Mouse (Mus musculus): ENCODE measurements around the gene Rrp1. TPM values are rescaled to one million over a fixed set of nuclear protein-coding genes. Genes with fewer than 3 reads are reported as not detected.

The Rrp1 gene
- total RNA-seq, 1 experiment = 161 TPM

GRCm38 (mm10) chr10:78378516-78378915, 34.3 kb downstream of the Rrp1 start:
- Histone ChIP-seq H3K4me1 (ENCODE audit: control insufficient read depth in 2 of 2, insufficient read depth in 2 of 2, low read length in 2 of 2, poor library complexity in 1 of 2) (peaks cover 0 to 5% of the 10 kb centered on the region in 2 experiments; a peak in 1 of 4 replicates), H3K9me3 (ENCODE audit: control insufficient read depth, insufficient read depth, low read depth, low read length) (no peaks in the 10 kb centered on the region), H3K9ac (ENCODE audit: insufficient read depth, low read depth, low read length, poor library complexity, severe bottlenecking) (no peak overlapping the region), H3K4me3 (ENCODE audit: insufficient read depth in 1 of 2, low read depth in 1 of 2, low read length in 2 of 2, poor library complexity in 1 of 2, severe bottlenecking in 1 of 2) (no peak overlapping the region), H3K27ac (ENCODE audit: insufficient read depth, low read depth, low read length, poor library complexity, severe bottlenecking) (no peak overlapping the region), H3K36me3 (ENCODE audit: control insufficient read depth, insufficient read depth, low read length, poor library complexity, severe bottlenecking) (no peaks in the 10 kb centered on the region)
- TF ChIP-seq MAFK (IDR thresholded peaks at IDR 0.05; ENCODE audit: insufficient read depth, low read depth, low read length) (no peak), ZC3H11A (IDR thresholded peaks at IDR 0.05; ENCODE audit: borderline replicate concordance, low read depth, low read length) (peak; percentile 61; the same call in 1 of the 2 replicates)
- in situ Hi-C loops (cut with MboI; ENCODE audit: low sequenced_read_pairs in 2 of 2, unreplicated experiment in 2 of 2) = no loop called here
- DNase-seq (ENCODE audit: low read depth, low spot score) = peak; percentile 55

DNA sequence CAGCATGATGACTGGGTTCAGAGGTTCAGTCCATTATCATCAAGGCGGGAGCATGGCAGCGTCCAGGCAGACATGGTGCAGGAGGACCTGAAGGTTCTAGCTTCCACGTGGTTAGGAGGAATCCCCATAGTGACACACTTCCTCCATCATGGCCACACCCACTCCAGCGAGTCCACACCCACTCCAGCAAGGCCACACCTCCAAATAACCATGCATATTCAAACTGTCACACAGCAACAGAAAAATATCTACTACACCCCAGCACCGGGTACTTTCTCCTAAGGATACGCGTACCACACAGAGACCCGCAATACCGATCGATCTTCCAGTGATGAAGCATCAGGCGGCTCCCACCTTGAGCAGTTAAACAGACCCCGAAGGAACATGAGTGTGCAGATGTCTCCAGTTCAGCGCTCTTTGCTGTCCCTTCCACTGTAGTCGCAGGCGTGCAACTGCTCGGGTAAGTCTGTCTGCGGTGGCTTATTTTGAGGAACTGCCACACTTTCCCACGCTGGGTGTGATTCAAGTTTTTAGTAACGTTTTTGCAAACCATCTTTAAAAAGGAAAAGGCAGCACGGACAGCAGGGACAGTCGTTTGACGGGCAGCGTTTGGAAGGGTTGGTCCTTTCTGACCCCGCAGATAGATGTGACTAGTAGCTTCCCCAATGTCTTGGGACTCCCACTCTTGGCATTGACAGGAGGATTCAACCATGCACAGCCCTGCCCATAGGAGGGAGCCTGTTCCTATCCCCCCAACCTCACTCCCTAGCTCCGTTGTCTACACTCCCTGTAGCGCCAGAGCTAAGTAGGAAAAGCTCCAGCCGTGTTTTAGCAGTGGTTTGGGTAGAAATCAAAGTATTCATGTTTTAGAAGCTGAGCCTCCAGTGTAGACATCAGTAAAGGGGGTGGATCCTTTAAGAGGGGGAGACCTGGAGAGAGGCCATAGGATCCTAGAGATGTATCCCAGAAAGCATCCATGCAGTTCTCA, 39.9 kb downstream of the Rrp1 start:
- H3K4me3 ChIP-seq (ENCODE audit: insufficient read depth in 1 of 2, low read depth in 1 of 2, low read length in 2 of 2, poor library complexity in 1 of 2, severe bottlenecking in 1 of 2) = peak overlapping the region; percentile 37 to 41
- in situ Hi-C loops (cut with MboI; ENCODE audit: low sequenced_read_pairs in 2 of 2, unreplicated experiment in 2 of 2) = no loop called here
- no peak for TF ChIP-seq ZNF384 (IDR thresholded peaks at IDR 0.05; ENCODE audit: low read depth, low read length)

DNA sequence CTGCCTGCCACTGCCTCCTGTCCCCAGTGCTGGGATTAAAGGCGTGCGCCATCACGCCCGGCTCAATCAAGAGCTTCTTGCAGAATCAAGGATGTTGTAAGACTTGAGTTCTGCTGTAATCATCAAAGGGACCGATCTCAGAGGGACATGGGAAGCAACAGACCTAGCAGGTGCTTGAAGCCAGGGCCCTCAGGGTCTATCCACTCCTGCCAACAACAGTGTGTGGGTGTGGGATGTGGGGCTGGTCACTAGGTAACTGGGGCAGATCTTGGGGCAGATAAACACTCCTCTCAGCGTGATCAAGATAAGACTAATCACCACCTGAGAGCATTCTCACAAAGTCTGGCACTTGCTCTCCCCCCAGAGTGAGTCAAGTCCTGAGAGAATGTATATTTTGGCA, 41.1 kb downstream of the Rrp1 start:
- Histone ChIP-seq H3K36me3 (ENCODE audit: control insufficient read depth, insufficient read depth, low read length, poor library complexity, severe bottlenecking) (no peaks in the 10 kb centered on the region), H3K4me3 (ENCODE audit: insufficient read depth in 1 of 2, low read depth in 1 of 2, low read length in 2 of 2, poor library complexity in 1 of 2, severe bottlenecking in 1 of 2) (peak overlapping the region in 1 of 2 experiments; percentile 37; a peak in 1 of 4 replicates), H3K27ac (ENCODE audit: insufficient read depth, low read depth, low read length, poor library complexity, severe bottlenecking) (no peak overlapping the region), H3K9me3 (ENCODE audit: control insufficient read depth, insufficient read depth, low read depth, low read length) (no peaks in the 10 kb centered on the region), H3K9ac (ENCODE audit: insufficient read depth, low read depth, low read length, poor library complexity, severe bottlenecking) (no peak overlapping the region), H3K4me1 (ENCODE audit: control insufficient read depth in 2 of 2, insufficient read depth in 2 of 2, low read length in 2 of 2, poor library complexity in 1 of 2) (peaks cover 9 to 35% of the 10 kb centered on the region in 2 experiments)
- in situ Hi-C loops (cut with MboI; ENCODE audit: low sequenced_read_pairs in 2 of 2, unreplicated experiment in 2 of 2) = no loop called here
- TF ChIP-seq HCFC1 (IDR thresholded peaks at IDR 0.05; ENCODE audit: borderline replicate concordance, insufficient read depth, low read length) = no peak
- TF ChIP-seq ZNF384 (IDR thresholded peaks at IDR 0.05; ENCODE audit: low read depth, low read length) = no peak
- no peak for TF ChIP-seq ZC3H11A (IDR thresholded peaks at IDR 0.05; ENCODE audit: borderline replicate concordance, low read depth, low read length)
- TF ChIP-seq MAFK (IDR thresholded peaks at IDR 0.05; ENCODE audit: insufficient read depth, low read depth, low read length) = no peak
- no peak for TF ChIP-seq CHD2 (IDR thresholded peaks at IDR 0.05; ENCODE audit: low read depth, low read length)
- DNase-seq (ENCODE audit: low read depth, low spot score) = no peak

More for the DNA sequence above, 39.9 kb downstream of the Rrp1 start:
- H3K9me3 ChIP-seq (ENCODE audit: control insufficient read depth, insufficient read depth, low read depth, low read length) = no peaks in the 10 kb centered on the region
- no peak overlapping the region for H3K27ac ChIP-seq (ENCODE audit: insufficient read depth, low read depth, low read length, poor library complexity, severe bottlenecking)
- H3K4me1 ChIP-seq (ENCODE audit: control insufficient read depth in 2 of 2, insufficient read depth in 2 of 2, low read length in 2 of 2, poor library complexity in 1 of 2) = peaks cover 4 to 26% of the 10 kb centered on the region in 2 experiments
- no peak for DNase-seq (ENCODE audit: low read depth, low spot score)
- peak overlapping the region; percentile 36 for H3K9ac ChIP-seq (ENCODE audit: insufficient read depth, low read depth, low read length, poor library complexity, severe bottlenecking)
- H3K36me3 ChIP-seq (ENCODE audit: control insufficient read depth, insufficient read depth, low read length, poor library complexity, severe bottlenecking) = no peaks in the 10 kb centered on the region

GRCm38 (mm10) chr10:78367586-78367985, 45.3 kb downstream of the Rrp1 start:
- Histone ChIP-seq H3K27ac (ENCODE audit: insufficient read depth, low read depth, low read length, poor library complexity, severe bottlenecking) (peak overlapping the region; percentile 46; the same call in 1 of the 2 replicates), H3K9ac (ENCODE audit: insufficient read depth, low read depth, low read length, poor library complexity, severe bottlenecking) (no peak overlapping the region), H3K4me3 (ENCODE audit: insufficient read depth in 1 of 2, low read depth in 1 of 2, low read length in 2 of 2, poor library complexity in 1 of 2, severe bottlenecking in 1 of 2) (no peak overlapping the region), H3K9me3 (ENCODE audit: control insufficient read depth, insufficient read depth, low read depth, low read length) (no peaks in the 10 kb centered on the region), H3K4me1 (ENCODE audit: control insufficient read depth in 2 of 2, insufficient read depth in 2 of 2, low read length in 2 of 2, poor library complexity in 1 of 2) (peaks cover 21 to 37% of the 10 kb centered on the region in 2 experiments), H3K36me3 (ENCODE audit: control insufficient read depth, insufficient read depth, low read length, poor library complexity, severe bottlenecking) (no peaks in the 10 kb centered on the region)
- in situ Hi-C loops (cut with MboI; ENCODE audit: low sequenced_read_pairs in 2 of 2, unreplicated experiment in 2 of 2) = no loop called here
- no peak for TF ChIP-seq CHD2 (IDR thresholded peaks at IDR 0.05; ENCODE audit: low read depth, low read length)
- TF ChIP-seq ZC3H11A (IDR thresholded peaks at IDR 0.05; ENCODE audit: borderline replicate concordance, low read depth, low read length) = no peak
- TF ChIP-seq MAFK (IDR thresholded peaks at IDR 0.05; ENCODE audit: insufficient read depth, low read depth, low read length) = no peak
- TF ChIP-seq ZNF384 (IDR thresholded peaks at IDR 0.05; ENCODE audit: low read depth, low read length) = no peak
- no peak for TF ChIP-seq HCFC1 (IDR thresholded peaks at IDR 0.05; ENCODE audit: borderline replicate concordance, insufficient read depth, low read length)
- peak; percentile 45 for DNase-seq (ENCODE audit: low read depth, low spot score)

Measured in ES-E14 (cell line).